Mouse (Mus musculus): ENCODE measurements at regions not wholly inside any gene's neighbourhood (a gene's known extent, or its start where the extent isn't known, plus 50 kb on each side); places are given as distances from the start of the nearest gene placed in this dataset.

DNA sequence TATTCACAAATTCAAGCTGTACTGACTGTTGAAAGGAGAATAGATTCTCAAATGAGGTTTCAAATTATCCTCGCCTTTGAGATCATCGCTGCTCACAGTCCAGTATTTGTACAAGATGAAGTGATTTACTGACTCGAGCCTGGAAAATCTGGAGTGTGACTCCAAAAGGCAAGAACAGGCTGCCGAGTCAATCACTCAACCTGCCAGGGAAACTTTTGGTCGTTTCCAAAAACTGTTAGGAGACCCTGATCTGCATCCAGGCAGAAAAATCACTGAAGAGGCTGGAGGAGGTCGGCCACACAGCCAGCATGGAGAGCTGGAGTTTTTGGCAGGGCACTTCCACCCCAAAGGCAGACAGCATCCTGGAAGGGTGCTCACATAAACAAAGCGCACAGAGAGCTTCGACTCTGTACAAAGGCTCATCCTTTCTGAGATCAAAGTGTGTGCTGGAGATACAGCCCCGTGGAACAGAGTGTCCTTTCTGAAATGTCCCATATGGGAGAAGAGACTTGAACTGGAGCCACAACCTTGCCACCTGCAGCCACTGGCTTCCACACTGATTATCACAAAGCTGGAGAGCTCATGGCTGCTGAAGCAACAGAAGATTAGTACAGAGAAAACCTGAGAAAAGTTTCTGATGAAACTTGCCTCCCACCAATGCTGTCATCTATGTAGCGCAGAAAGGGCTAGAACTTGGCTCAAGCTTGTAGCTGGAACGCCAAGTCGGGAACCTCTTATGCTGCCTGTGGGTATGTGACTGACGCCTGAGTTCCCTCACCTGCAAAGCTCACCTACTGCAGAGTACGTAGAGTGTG, 355.5 kb upstream of the Npvf start:
- no peak for DNase-seq (ENCODE audit: low read depth)

- DNase-seq (ENCODE audit: low read depth), result no peak
Measured at GRCm38 (mm10) chr6:51010536-51010935, 356.3 kb upstream of the Npvf start.

GRCm38 (mm10) chr6:51012086-51012830, 358.0 kb upstream of the Npvf start:
- no peak for DNase-seq (ENCODE audit: low read depth)

- DNase-seq (ENCODE audit: low read depth), result no peak
Measured at GRCm38 (mm10) chr6:51015735-51016134, 361.5 kb upstream of the Npvf start.

DNA sequence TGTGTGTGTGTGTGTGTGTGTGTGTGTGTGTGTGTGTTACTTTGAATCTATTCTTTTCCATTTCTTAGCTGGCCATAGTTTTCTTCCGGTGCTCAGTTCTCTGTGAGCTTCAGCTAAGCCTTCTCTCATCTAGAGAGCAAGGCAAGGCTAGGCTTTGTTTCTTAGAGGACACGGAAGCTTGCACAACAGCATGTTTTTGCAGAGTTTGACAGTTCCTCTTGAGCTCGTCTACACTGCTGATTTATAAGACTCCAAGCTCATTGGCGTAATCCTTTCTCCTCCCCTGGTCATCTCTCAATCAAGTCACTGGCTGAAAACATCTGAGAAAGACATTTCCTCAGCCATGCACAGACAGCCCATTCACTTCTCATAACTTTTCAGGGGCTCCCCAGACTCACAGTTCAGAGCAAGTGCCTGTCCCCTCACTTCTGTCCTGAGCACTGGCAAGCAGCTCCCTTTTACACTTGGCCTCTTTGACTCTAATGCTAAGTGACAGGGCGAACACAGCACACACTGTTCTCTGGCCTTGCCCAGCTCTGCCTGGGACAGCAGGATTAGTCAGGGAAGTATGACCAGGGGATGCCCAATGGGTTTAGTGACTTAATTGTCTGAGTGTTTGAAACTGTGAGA, 362.3 kb upstream of the Npvf start:
- DNase-seq (ENCODE audit: low read depth), result no peak

- DNase-seq (ENCODE audit: low read depth), result no peak
Measured at GRCm38 (mm10) chr6:51017260-51017999, 363.2 kb upstream of the Npvf start.

DNA sequence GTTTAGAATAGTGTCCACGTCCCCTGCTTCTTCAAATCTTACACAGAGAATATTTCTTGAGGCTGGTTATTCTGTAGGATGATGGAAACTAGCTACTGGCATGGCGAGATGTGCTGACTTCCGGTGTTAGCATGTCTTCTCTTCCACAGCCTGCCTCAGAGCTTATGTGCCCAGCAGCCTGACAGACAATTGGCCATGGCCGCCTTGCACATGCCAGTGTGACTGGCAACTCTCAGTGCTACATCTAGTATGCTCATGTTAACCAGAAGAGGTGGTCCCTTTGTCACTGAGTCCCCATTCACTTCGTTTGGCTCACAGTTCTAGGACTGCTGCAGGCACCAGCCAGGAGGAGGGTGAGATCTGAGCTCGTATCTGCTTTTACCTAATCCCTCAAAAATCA, 367.0 kb upstream of the Npvf start:
- DNase-seq (ENCODE audit: low read depth), result no peak

DNA sequence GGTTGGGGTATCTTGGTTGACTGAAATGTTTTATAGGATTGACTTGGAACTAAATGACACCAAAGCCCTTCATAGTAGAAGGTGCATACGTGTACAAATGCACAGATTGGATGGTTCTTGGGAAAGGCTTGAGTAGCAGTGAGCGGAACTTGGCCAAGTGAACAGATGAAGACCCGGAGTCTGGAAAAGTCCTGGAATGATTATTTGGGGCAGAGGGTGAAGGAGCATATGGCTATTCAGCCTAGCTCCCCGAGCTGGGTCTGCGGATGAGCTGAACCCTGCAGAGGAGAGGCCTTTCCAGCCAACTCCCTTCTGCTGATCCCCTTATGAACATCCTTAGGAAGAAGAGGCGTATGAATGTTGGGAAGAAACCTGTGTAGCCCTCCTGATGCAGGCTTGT, 369.1 kb upstream of the Npvf start:
- no peak for DNase-seq (ENCODE audit: low read depth)

DNA sequence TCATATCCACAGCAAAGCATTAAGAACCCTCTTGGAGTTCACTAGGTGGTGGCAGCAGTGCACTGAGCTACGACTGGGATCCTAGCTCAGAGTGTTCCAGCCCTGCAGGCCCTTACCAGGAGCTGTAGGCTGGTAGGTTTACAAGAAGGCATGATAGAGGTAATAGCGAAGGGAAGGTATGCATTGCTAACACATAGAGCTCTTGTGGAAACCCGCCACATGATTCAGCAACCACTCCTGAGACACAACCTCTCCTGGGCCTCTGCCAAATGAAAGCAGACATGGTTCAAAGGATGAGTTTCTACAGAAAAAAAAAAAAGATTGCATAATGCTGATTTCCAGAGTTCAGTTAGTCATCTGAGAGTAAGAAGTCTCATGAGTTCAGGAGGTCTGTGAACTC, 370.5 kb upstream of the Npvf start:
- DNase-seq (ENCODE audit: low read depth), result no peak

DNA sequence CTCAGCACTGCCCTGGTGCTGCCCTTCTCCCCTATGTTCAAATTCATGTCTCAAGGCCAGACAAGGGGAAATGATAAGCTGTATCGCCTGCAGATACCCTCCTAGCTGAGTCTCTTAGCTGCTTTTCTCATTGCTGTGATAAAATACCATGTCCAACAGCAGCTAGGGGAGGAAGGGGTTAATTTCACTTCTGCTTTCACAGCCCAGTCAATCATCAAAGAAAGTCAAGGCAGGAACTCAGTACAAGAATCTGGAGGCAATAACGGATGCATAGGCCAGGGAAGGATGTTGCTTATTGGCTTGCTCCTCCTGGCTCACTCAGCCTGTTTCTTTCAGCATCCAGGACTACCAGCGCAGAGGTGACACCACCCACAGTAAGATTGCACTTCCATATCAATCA, 371.2 kb upstream of the Npvf start:
- DNase-seq (ENCODE audit: low read depth), result no peak

DNA sequence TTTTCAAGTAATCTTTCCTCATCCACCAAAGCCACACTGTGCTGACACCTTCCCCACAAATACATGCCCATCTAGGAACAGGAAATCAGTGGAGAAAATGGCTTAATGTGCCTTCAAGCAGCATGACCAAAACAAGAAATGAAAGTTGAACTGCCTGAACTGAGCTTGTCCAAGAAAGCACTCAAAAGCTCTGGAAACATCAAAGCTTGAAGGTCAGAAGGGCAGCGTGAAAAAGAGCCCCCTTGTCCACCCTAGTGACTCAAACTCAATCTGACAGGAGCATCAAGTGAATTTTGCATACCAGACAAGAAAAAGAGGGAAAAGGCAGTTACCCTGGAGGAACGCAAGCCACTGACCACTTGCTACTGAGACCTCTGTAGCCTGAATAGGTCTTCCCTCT, 373.1 kb upstream of the Npvf start:
- no peak for DNase-seq (ENCODE audit: low read depth)

DNA sequence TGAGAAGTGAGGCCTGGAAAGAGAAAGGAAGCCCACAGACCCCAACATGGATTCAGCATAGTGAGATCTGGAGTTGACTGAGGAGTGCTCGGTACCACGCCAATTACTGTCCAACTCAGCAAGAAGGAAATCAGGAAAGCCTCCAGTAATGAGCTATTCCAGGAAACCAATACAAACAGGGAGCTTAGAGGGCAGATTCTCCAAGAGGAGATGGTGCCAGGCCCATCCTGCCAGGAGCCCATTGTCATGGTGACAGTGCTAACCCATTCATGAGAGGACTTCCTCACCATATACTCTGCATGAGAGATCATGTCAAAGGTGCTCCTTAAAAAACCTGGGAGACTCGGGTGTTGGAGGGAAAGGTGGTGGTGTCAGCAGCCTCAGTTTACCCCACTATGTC, 375.3 kb upstream of the Npvf start:
- DNase-seq (ENCODE audit: low read depth), result no peak

GRCm38 (mm10) chr6:51029953-51030352, 375.7 kb upstream of the Npvf start:
- DNase-seq (ENCODE audit: low read depth), result no peak

GRCm38 (mm10) chr6:51033835-51034234, 379.6 kb upstream of the Npvf start:
- DNase-seq (ENCODE audit: low read depth), result no peak

- DNase-seq (ENCODE audit: low read depth), result no peak
Measured at GRCm38 (mm10) chr6:51036074-51036473, 381.8 kb upstream of the Npvf start.

- DNase-seq (ENCODE audit: low read depth), result no peak
Measured at GRCm38 (mm10) chr6:51036553-51036952, 382.3 kb upstream of the Npvf start.

DNA sequence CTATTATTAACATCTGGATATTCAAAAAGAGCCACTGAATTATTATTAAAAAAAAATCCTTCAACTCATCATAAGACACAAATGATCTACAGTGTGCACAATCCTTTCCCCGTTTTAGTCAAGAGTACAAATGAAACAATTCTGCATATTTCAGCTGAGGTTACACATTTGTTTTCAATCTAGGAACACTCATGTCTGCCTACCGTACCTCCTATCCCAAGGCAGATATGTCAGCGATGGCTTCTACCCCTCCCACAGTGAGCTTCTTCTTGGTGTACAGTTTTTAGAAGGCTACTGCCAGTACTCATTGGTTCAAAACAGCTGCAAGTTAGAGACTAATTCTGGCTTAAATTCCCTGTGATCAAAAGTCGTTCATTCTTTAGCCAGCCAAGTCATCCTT, 382.7 kb upstream of the Npvf start:
- no peak for DNase-seq (ENCODE audit: low read depth)

DNA sequence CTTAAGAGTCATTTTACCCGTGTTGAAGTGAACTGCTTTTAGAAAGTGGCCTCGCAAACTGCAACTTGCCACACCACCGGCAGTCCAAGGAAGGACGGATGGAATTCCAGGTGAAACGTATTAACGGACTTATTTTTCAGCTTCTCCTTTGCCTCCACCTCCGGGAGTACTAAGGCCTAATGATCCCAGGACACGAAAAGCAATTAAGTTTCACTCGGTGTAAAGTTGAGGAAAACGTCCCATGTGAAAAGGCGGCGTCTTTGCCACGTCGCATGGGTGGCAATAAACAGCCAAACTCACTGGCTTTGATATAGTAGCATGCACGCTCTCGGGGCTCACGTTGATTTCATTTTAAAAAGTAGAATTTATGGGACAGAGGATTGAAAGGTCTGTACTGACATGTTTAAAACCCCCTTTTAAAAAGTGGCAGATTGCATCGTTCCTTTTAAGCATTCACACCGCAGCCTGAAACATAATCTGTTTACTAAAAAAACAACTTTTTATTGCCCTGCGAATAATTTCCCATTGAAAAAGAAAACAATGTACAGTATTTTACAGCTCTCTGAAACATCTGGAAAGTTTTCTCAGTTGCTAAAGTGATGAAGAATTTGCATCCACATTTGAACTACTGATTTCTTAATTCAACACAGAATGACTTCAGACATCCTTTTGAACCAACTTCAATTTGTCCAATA, 385.4 kb upstream of the Npvf start:
- no peak for DNase-seq (ENCODE audit: low read depth)

DNA sequence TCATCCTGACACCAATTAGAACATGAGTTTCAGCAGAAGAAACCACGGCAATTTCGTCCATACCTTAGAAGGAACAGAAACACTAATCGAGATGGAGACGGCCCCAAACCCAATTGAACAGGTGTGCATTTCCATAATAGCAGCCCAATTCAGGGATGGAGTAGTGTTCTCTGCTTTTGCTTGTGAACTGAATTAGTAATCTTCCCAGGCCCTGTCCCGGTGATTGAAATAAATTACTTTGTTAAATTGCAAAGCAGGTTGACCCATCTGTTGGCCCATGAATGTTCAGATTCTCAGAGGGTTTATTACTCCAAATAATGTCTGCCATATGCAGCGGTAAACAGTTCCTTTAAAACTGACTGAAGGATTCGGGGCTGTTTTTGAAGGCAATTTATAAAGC, 388.5 kb upstream of the Nfe2l3 start:
- DNase-seq (ENCODE audit: low read depth), result no peak

DNA sequence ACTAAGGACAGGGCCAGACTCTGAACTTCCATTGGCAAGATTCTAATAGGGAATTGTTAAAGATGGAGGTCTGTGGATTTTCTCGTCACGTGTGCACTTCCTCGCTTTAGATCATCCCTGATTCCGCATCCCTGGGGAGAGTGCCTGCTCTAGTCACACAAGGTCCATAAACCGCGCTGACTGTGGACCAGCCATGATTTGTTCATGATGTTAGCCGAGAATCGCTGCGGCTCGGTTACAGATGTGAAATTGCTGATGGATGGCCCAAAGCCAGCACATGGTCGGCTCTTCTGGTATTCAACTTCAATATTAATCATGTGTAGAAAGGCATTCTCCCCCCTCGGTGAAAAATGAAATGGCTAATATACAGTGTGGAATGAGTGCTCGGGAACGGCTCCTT, 387.6 kb upstream of the Nfe2l3 start:
- no peak for DNase-seq (ENCODE audit: low read depth)

DNA sequence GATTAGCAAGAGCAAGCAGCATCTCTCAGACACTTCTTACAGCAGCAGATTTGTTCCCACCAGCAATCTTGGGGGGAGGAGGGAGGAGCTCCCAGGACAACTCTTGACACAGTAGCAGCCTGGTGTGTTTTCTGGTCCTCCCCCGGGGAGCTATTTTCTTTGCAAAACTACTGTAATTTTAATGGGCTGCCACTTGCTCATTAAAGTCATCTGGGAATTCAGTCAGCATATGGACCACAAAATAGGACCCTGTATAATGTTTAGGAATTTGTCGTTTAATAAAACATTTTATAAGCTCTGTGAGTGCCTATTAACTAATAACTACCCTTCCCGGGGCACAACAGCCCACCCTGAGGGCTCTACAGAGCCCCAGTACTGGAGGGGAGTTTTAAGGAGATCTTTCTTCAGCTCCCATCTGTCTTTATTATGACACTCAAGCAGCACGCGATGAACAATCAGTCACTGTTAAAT, 380.0 kb upstream of the Nfe2l3 start:
- DNase-seq (ENCODE audit: low read depth), result no peak

- DNase-seq (ENCODE audit: low read depth), result no peak
Measured at GRCm38 (mm10) chr6:51057229-51057628, 375.2 kb upstream of the Nfe2l3 start.

All from naive thymus-derived CD4-positive, alpha-beta T cell, adult 2 months (primary cell).